Mouse (Mus musculus) embryonic fibroblast, embryonic 13.5 days (primary cell): ENCODE results near the gene Syne3.

Experiments
- CTCF ChIP-seq: IDR thresholded peaks from 2 replicates; pipeline ENCODE4 v1.5.1; 2011; ENCODE audit warnings: mild to moderate bottlenecking, control low read depth, low read length, moderate library complexity, borderline replicate concordance; ENCODE audit not compliant: insufficient read depth
- POLR2A ChIP-seq: IDR thresholded peaks from 2 replicates; pipeline ENCODE4 v1.6.1; 2011; ENCODE audit warnings: low read depth, mild to moderate bottlenecking, control low read depth, low read length, moderate library complexity

DNA sequence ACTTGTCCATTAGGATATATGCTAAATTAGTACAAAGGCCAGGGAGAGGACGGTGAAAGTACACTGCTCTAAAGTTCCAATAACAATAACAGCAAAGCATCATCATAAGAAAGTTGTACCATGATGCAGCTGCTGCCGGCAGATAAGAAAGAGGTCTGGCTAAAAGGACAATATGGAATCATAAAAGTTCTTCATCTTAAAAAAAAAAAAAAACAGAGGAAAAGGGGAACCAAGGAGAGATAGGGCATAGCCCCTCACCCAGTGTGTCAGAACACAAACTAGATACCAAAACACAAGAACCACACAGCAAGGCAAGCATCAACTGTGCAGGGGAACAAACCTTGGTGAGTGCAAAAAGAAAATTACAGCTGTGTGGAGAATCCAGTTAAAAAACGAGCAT lies 117.4 kb downstream of the Syne3 start:
- no peak for TF ChIP-seq CTCF
- TF ChIP-seq POLR2A = no peak
